Mouse (Mus musculus) bone marrow, adult 2 months (tissue): ENCODE data around the gene Catsperz. TPM values are rescaled to one million over a fixed set of nuclear protein-coding genes. Genes with fewer than 3 reads are reported as not detected.
"Not testable (repeated sequence)": the region's sequence is repeated elsewhere in the genome, so short reads cannot be mapped to it uniquely, and the experiment has no call there.

Source experiments
- H3K27ac ChIP-seq: fragments of 200-500 bp; 2 replicates; pipeline ENCODE4 v1.5.1; 2012; ENCODE audit warnings: low read depth, mild to moderate bottlenecking, control low read depth, inconsistent platforms, low read length; ENCODE audit not compliant: control insufficient read depth, poor library complexity, insufficient read depth
- H3K4me1 ChIP-seq: fragments of 200-500 bp; 2 replicates; pipeline ENCODE4 v1.6.1; 2011; ENCODE audit warnings: low read length; ENCODE audit not compliant: control insufficient read depth, insufficient read depth
- H3K4me3 ChIP-seq: fragments of 200-500 bp; replicated peaks from 2 replicates; pipeline ENCODE3; 2011; ENCODE audit warnings: mild to moderate bottlenecking, low read depth, low read length, control low read depth; ENCODE audit not compliant: control insufficient read depth
- CTCF ChIP-seq: fragments of 200-500 bp; IDR thresholded peaks from 2 replicates; pipeline ENCODE4 v1.5.1; 2011; ENCODE audit warnings: low read length, control low read depth; ENCODE audit not compliant: control insufficient read depth, insufficient read depth
- POLR2A ChIP-seq: fragments of 200-500 bp; IDR thresholded peaks from 2 replicates; pipeline ENCODE4 v1.6.1; 2011; ENCODE audit warnings: low read depth, mild to moderate bottlenecking, control low read depth, low read length, borderline replicate concordance; ENCODE audit not compliant: control insufficient read depth
- WGBS: fragments of 180-500 bp; shearing (Covaris S2); methylation state at CpG from one replicate; pipeline ENCODE4 v1.1.7; 2018; 5-methylcytosine and 5-hydroxymethylcytosine counted together
- polyA plus RNA-seq: library from polyadenylated mRNA; stranded (reverse); fragments of >200 nt; gene quantifications from 2 replicates; pipeline ENCODE4 v1.2.4, GENCODE M21; 2011; ENCODE audit warnings: low replicate concordance; ENCODE audit not compliant: missing spikeins, insufficient read depth, insufficient read length

The Catsperz gene
- polyA plus RNA-seq, 1 experiment: 2.6 TPM

- WGBS: 88% methylated on average over 1 of the region's 1 CpGs
- H3K27ac ChIP-seq: no peak overlapping the region
- no peak for TF ChIP-seq CTCF
- TF ChIP-seq POLR2A: no peak
- H3K4me1 ChIP-seq: no peaks in the 10 kb centered on the region; the same call in 1 of the 2 replicates
- H3K4me3 ChIP-seq: no peak overlapping the region
Measured at GRCm38 (mm10) chr19:6903031-6903430, 22.1 kb downstream of the Catsperz start.

GRCm38 (mm10) chr19:6899641-6900040 is 25.5 kb downstream of the Catsperz start:
- Histone ChIP-seq H3K4me3 (no peak overlapping the region), H3K4me1 (no peaks in the 10 kb centered on the region), H3K27ac (no peak overlapping the region)
- TF ChIP-seq POLR2A: no peak
- TF ChIP-seq CTCF: no peak
- WGBS: 78% methylated on average over 4 of the region's 4 CpGs

GRCm38 (mm10) chr19:6895608-6896305 is 29.4 kb downstream of the Catsperz start:
- 43% methylated on average over 18 of the region's 18 CpGs for WGBS
- not testable (repeated sequence) for H3K27ac ChIP-seq, H3K4me1 ChIP-seq
- peak overlapping the region; percentile 39 for H3K4me3 ChIP-seq

GRCm38 (mm10) chr19:6893731-6894451 is 31.3 kb downstream of the Catsperz start:
- WGBS: 89% methylated on average over 14 of the region's 14 CpGs
- Histone ChIP-seq H3K27ac (no peak overlapping the region), H3K4me3 (no peak overlapping the region), H3K4me1 (no peaks in the 10 kb centered on the region)
- TF ChIP-seq CTCF (no peak), POLR2A (no peak)

- no peak overlapping the region for H3K27ac ChIP-seq
- H3K4me3 ChIP-seq: no peak overlapping the region
- TF ChIP-seq CTCF (no peak), POLR2A (no peak)
- no peaks in the 10 kb centered on the region for H3K4me1 ChIP-seq
- WGBS: 73% methylated on average over 4 of the region's 4 CpGs
Measured at GRCm38 (mm10) chr19:6892512-6892911, 32.7 kb downstream of the Catsperz start.

- TF ChIP-seq POLR2A (no peak), CTCF (no peak)
- H3K27ac ChIP-seq: no peak overlapping the region
- H3K4me3 ChIP-seq: no peak overlapping the region
- WGBS: 75% methylated on average over 4 of the region's 4 CpGs
- no peaks in the 10 kb centered on the region; the same call in none of the 2 replicates for H3K4me1 ChIP-seq
Measured at GRCm38 (mm10) chr19:6877965-6878364, 47.2 kb downstream of the Catsperz start.

GRCm38 (mm10) chr19:6876799-6877198 is 48.4 kb downstream of the Catsperz start:
- no peak overlapping the region for H3K4me3 ChIP-seq
- TF ChIP-seq CTCF (no peak), POLR2A (no peak)
- H3K27ac ChIP-seq: no peak overlapping the region
- peaks cover 2% of the 10 kb centered on the region for H3K4me1 ChIP-seq

- Histone ChIP-seq H3K27ac (no peak overlapping the region), H3K4me3 (no peak overlapping the region), H3K4me1 (peaks cover 3% of the 10 kb centered on the region)
- 88% methylated on average over 6 of the region's 6 CpGs for WGBS
- TF ChIP-seq CTCF (no peak), POLR2A (no peak)
Measured at GRCm38 (mm10) chr19:6875834-6876233, 49.3 kb downstream of the Catsperz start.

- Histone ChIP-seq H3K4me1 (peaks cover 3% of the 10 kb centered on the region), H3K4me3 (no peak overlapping the region), H3K27ac (no peak overlapping the region)
- TF ChIP-seq POLR2A (no peak), CTCF (no peak)
- 74% methylated on average over 1 of the region's 1 CpGs for WGBS
Measured at GRCm38 (mm10) chr19:6874257-6874656, 50.9 kb downstream of the Catsperz start.
